Mouse (Mus musculus) embryo, embryonic 9.5 days (tissue): ENCODE results near the gene Endou.
"Not testable (repeated sequence)": the region's sequence is repeated elsewhere in the genome, so short reads cannot be mapped to it uniquely, and the experiment has no call there.

ENCODE experiments used
- DNase-seq: peaks from one replicate; pipeline ENCODE4 v3.0.0-alpha.2; 2017; ENCODE audit errors: extremely low spot score

The Endou gene

GRCm38 (mm10) chr15:97684118-97684517 is 47.0 kb downstream of the Endou start:
- no peak for DNase-seq

- no peak for DNase-seq
These were observed 49.1 kb downstream of the Endou start for GRCm38 (mm10) chr15:97682053-97682452.

GRCm38 (mm10) chr15:97679991-97680681 is 51.0 kb downstream of the Endou start:
- DNase-seq, result no peak

- DNase-seq, result no peak
These were observed 53.8 kb downstream of the Endou start for GRCm38 (mm10) chr15:97677341-97677740.

GRCm38 (mm10) chr15:97675927-97676326 is 55.2 kb downstream of the Endou start:
- DNase-seq, result no peak

- no peak for DNase-seq
These were observed 56.7 kb downstream of the Endou start for GRCm38 (mm10) chr15:97674423-97674822.

GRCm38 (mm10) chr15:97673256-97674000 is 57.7 kb downstream of the Endou start:
- DNase-seq, result no peak

- no peak for DNase-seq
These were observed 58.9 kb downstream of the Endou start for GRCm38 (mm10) chr15:97672211-97672765.

GRCm38 (mm10) chr15:97670554-97670953 is 60.6 kb downstream of the Endou start:
- DNase-seq, result no peak

- DNase-seq, result not testable (repeated sequence)
These were observed 62.8 kb downstream of the Endou start for GRCm38 (mm10) chr15:97668158-97668877.

GRCm38 (mm10) chr15:97667437-97667836 is 63.7 kb downstream of the Endou start:
- DNase-seq, result peak; percentile 74

GRCm38 (mm10) chr15:97666457-97666770 is 64.7 kb downstream of the Endou start:
- no peak for DNase-seq

GRCm38 (mm10) chr15:97665770-97666456 is 65.2 kb downstream of the Endou start:
- no peak for DNase-seq

GRCm38 (mm10) chr15:97664981-97665668 is 66.0 kb downstream of the Endou start:
- no peak for DNase-seq

GRCm38 (mm10) chr15:97663750-97664406 is 67.3 kb downstream of the Endou start:
- DNase-seq, result peak; percentile 77
